Mouse (Mus musculus) brain, embryonic 14.5 days (tissue): ENCODE measurements around the gene Gabrb1.

Experiments used
- CTCF ChIP-seq: fragments of 200-500 bp; IDR thresholded peaks from 2 replicates; pipeline ENCODE4 v1.5.1; 2012; ENCODE audit warnings: inconsistent platforms, mild to moderate bottlenecking, moderate library complexity, borderline replicate concordance; ENCODE audit not compliant: insufficient read depth, insufficient read length; ENCODE audit errors: extremely low read depth
- POLR2A ChIP-seq: fragments of 200-500 bp; IDR thresholded peaks from 2 replicates; pipeline ENCODE4 v1.6.1; 2012; ENCODE audit warnings: mild to moderate bottlenecking, inconsistent platforms, borderline replicate concordance; ENCODE audit not compliant: poor library complexity, insufficient read depth, insufficient read length, severe bottlenecking; ENCODE audit errors: extremely low read depth

DNA sequence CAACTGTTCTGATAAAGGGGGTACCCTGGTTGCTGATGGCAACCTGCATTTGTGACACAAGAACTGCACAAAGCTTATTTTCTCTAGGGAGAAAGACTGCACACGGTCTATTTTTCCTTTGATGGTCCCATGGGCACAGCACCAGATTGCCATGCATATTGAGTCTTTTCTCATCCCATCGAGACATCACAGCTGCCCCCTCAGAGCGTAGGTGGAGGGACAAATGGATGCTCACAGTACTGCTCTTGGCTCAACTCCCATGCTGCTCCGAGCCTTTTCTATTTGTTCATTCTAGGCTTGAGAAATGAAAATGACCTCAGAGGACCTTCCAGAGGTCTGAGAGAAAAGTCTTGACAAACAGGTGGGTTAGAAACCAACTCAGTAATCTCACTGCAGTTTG lies 259.3 kb downstream of the Gabrb1 start:
- TF ChIP-seq POLR2A (no peak), CTCF (no peak)
